Mouse (Mus musculus): Measurements from ENCODE around the gene Slc25a22. TPM values are rescaled to one million over a fixed set of nuclear protein-coding genes. Genes with fewer than 3 reads are reported as not detected.

Gene Slc25a22
- total RNA-seq, 2 experiments from 2014 or later, result 253 to 262 TPM

GRCm38 (mm10) chr7:141463824-141464602, 26.3 kb upstream of the Slc25a22 start:
- DNase-seq (ENCODE audit: extremely low spot score in 1 of 2, low spot score in 2 of 2), result no peak

GRCm38 (mm10) chr7:141462333-141462821, 24.7 kb upstream of the Slc25a22 start:
- H3K4me3 ChIP-seq, result peak overlapping the region; percentile 45; the same call in 1 of the 2 replicates
- no peak for DNase-seq (ENCODE audit: extremely low spot score in 1 of 2, low spot score in 2 of 2)
- intact Hi-C loops (cut with DNase I), result no loop called here
- H3K27ac ChIP-seq, result no peak overlapping the region; the same call in 1 of the 2 replicates
- TF ChIP-seq CTCF (IDR thresholded peaks at IDR 0.05), result no peak

More at GRCm38 (mm10) chr7:141463824-141464602, 26.3 kb upstream of the Slc25a22 start:
- H3K27ac ChIP-seq, result peak overlapping the region; percentile 53; the same call in 1 of the 2 replicates
- no peak; the same call in 1 of the 2 replicates for TF ChIP-seq CTCF (IDR thresholded peaks at IDR 0.05)
- intact Hi-C loops (cut with DNase I), result no loop called here
- peak overlapping the region; percentile 16 for H3K4me3 ChIP-seq

GRCm38 (mm10) chr7:141461521-141462332, 24.0 kb upstream of the Slc25a22 start:
- peak overlapping the region; percentile 33 for H3K27ac ChIP-seq
- H3K4me3 ChIP-seq, result peak overlapping the region; percentile 45
- no peak for DNase-seq (ENCODE audit: extremely low spot score in 1 of 2, low spot score in 2 of 2)
- TF ChIP-seq CTCF (IDR thresholded peaks at IDR 0.05), result no peak; the same call in none of the 2 replicates
- intact Hi-C loops (cut with DNase I), result no loop called here

GRCm38 (mm10) chr7:141460391-141461113, 22.9 kb upstream of the Slc25a22 start, which contains the start of gene Cracr2b:
TSS of gene Cracr2b (plus strand) at chr7:141461094.
- TF ChIP-seq CTCF (IDR thresholded peaks at IDR 0.05), result no peak
- DNase-seq (ENCODE audit: extremely low spot score in 1 of 2, low spot score in 2 of 2), result no peak
- peak within 1 kb of the TSS; percentile 45 for H3K4me3 ChIP-seq
- intact Hi-C loops (cut with DNase I), result no loop called here
- peak within 1 kb of the TSS; percentile 47 for H3K27ac ChIP-seq

GRCm38 (mm10) chr7:141460001-141460390, 22.3 kb upstream of the Slc25a22 start:
- Histone ChIP-seq H3K27ac (peak overlapping the region; percentile 32; the same call in 1 of the 2 replicates), H3K4me3 (no peak overlapping the region)
- TF ChIP-seq CTCF (IDR thresholded peaks at IDR 0.05), result no peak
- intact Hi-C loops (cut with DNase I), result no loop called here
- no peak for DNase-seq (ENCODE audit: extremely low spot score in 1 of 2, low spot score in 2 of 2)

GRCm38 (mm10) chr7:141459301-141459711, 21.6 kb upstream of the Slc25a22 start:
- no peak for DNase-seq (ENCODE audit: extremely low spot score in 1 of 2, low spot score in 2 of 2)
- no peak overlapping the region for H3K4me3 ChIP-seq
- H3K27ac ChIP-seq, result no peak overlapping the region
- TF ChIP-seq CTCF (IDR thresholded peaks at IDR 0.05), result no peak
- intact Hi-C loops (cut with DNase I), result no loop called here

- intact Hi-C loops (cut with DNase I), result loop anchor here (1.0 kb wide), 1 partner anchor 49 kb away; no protein-coding TSS in a partner anchor
- no peak for DNase-seq (ENCODE audit: extremely low spot score in 1 of 2, low spot score in 2 of 2)
- TF ChIP-seq CTCF (IDR thresholded peaks at IDR 0.05), result no peak; the same call in 1 of the 2 replicates
- Histone ChIP-seq H3K4me3 (no peak overlapping the region), H3K27ac (no peak overlapping the region)
These were observed 21.0 kb upstream of the Slc25a22 start for GRCm38 (mm10) chr7:141458661-141459060.

GRCm38 (mm10) chr7:141457986-141458660, 20.4 kb upstream of the Slc25a22 start:
- DNase-seq (ENCODE audit: extremely low spot score in 1 of 2, low spot score in 2 of 2), result no peak
- TF ChIP-seq CTCF (IDR thresholded peaks at IDR 0.05), result peak; percentile 59
- Histone ChIP-seq H3K4me3 (no peak overlapping the region), H3K27ac (no peak overlapping the region)
- intact Hi-C loops (cut with DNase I), result loop anchor here (1.0 kb wide), 1 partner anchor 49 kb away; no protein-coding TSS in a partner anchor

GRCm38 (mm10) chr7:141457236-141457635, 19.5 kb upstream of the Slc25a22 start:
- DNase-seq (ENCODE audit: extremely low spot score in 1 of 2, low spot score in 2 of 2), result no peak
- intact Hi-C loops (cut with DNase I), result no loop called here
- H3K27ac ChIP-seq, result no peak overlapping the region
- no peak overlapping the region for H3K4me3 ChIP-seq
- TF ChIP-seq CTCF (IDR thresholded peaks at IDR 0.05), result no peak

- intact Hi-C loops (cut with DNase I), result no loop called here
- H3K27ac ChIP-seq, result no peak overlapping the region
- TF ChIP-seq CTCF (IDR thresholded peaks at IDR 0.05), result no peak
- DNase-seq (ENCODE audit: extremely low spot score in 1 of 2, low spot score in 2 of 2), result no peak
- H3K4me3 ChIP-seq, result no peak overlapping the region
These were observed 19.0 kb upstream of the Slc25a22 start for GRCm38 (mm10) chr7:141456739-141457138.

All from left cerebral cortex, adult 2 months (tissue).